Mouse (Mus musculus): ENCODE data around the gene Zfp27.
"Not testable (repeated sequence)": the region's sequence is repeated elsewhere in the genome, so short reads cannot be mapped to it uniquely, and the experiment has no call there.

The Zfp27 gene

GRCm38 (mm10) chr7:29908130-29908950, 2.0 kb upstream of the Zfp27 start, which contains the start of gene Zfp383:
TSS of gene Zfp383 (plus strand) at chr7:29908223.
- CTCF ChIA-PET, result interaction anchor here (0.6 to 1.4 kb wide), 4 partner anchors 10 to 177 kb away, joined by 3 to 4 read pairs (median 4); no protein-coding TSS in a partner anchor
- POLR2A ChIA-PET, result interaction anchor here (0.7 to 5.8 kb wide), 36 partner anchors 8 to 372 kb away, joined by 3 to 76 read pairs (median 4); partner anchors contain the start of genes Zfp568 (in 2 of the 4), Thap8 (in 1 of the 4), Wdr62 (in 1 of the 4) and Zfp420 (in 1 of the 4)

- ChIA-PET POLR2A (interaction anchor here (0.7 to 5.8 kb wide), 19 partner anchors 10 to 669 kb away, joined by 3 to 76 read pairs (median 4); partner anchors contain the start of genes Zfp568 (in 2 of the 4), Gm26920 (in 1 of the 4) and Zfp566 (in 1 of the 4)), CTCF (no interaction called here)
These were observed 834 bp upstream of the Zfp27 start for GRCm38 (mm10) chr7:29907206-29907605.

DNA sequence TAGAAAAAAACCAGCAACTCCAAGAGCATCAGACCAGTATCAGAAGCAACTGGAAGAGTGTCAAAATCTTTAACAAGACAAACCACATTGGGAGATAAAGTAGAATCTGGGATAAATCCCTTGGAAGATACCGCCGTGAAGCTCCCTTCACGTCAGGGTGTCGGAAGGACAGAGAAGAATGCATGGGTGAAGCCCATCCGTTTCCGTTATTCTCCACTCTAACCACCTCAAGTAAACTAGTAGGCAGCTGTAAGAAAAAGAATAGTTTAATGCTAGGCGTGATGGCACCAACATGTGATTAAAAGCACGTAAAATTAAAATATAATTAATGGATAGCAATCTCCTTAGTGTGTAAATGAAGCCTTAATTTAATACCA, 298 bp upstream of the Zfp27 start:
- ChIA-PET POLR2A (interaction anchor here (0.6 to 5.8 kb wide), 31 partner anchors 8 to 669 kb away, joined by 3 to 76 read pairs (median 4); partner anchors contain the start of genes Zfp568 (in 3 of the 4), Gm26920 (in 1 of the 4), Thap8 (in 1 of the 4) and Zfp566 (in 1 of the 4)), CTCF (interaction anchor here in 2 of 4 experiments (0.7 to 1.0 kb wide), 2 partner anchors 47 to 425 kb away, joined by 3 to 9 read pairs; partner anchors contain the start of gene Zfp420 (in 1 of the 2))

- ChIA-PET CTCF (interaction anchor here in 3 of 4 experiments (0.6 to 1.5 kb wide), 3 partner anchors 38 to 55 kb away, joined by 3 to 5 read pairs (median 3); no protein-coding TSS in a partner anchor), POLR2A (interaction anchor here in 3 of 4 experiments (0.9 to 1.6 kb wide), 13 partner anchors 9 to 91 kb away, joined by 3 to 6 read pairs (median 4); partner anchors contain the start of gene Zfp420 (in 1 of the 3))
These were observed 2.3 kb downstream of the Zfp27 start for GRCm38 (mm10) chr7:29904101-29904500.

DNA sequence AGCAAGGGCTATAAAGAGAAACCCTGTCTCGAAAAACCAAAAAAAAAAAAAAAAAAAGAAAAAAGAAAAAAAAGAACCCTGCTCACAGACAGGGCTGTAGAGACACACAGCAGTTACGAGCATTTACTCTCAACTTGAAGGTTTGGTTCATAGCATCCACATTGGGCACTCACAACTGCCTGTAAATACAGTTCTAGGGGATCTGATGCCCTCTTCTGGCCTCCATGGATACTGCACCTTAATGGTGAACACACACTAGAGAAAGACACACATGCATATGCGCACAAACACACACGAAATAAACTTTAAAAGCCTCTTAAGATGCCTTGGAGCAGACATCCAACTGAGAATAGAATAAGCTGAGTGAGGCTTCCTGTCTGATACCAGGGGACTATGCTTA, 8.0 kb downstream of the Zfp27 start:
- POLR2A ChIA-PET, result no interaction called here
- CTCF ChIA-PET, result no interaction called here

DNA sequence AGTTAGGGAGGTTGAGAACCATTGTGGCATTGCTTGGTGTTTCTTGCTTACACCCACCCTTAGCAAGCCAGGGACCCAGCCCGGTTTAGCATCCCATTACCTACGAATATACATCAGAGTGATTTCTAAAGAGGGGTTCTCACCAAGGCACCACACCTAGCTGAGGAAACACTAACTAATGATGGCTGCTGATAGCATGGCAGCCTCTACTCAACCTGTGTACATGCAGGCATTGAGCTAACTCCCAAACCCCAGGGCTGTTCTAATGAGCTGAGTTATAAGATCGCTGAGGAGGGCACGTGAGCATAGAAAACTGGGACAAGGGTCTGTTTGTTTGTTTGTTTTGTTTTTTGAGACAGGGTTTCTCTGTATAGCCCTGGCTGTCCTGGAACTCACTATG, 13.6 kb downstream of the Zfp27 start:
- CTCF ChIA-PET, result no interaction called here
- POLR2A ChIA-PET, result interaction anchor here in 3 of 4 experiments (0.6 to 2.9 kb wide), 6 partner anchors 11 to 249 kb away, joined by 3 to 13 read pairs (median 4); partner anchors contain the start of gene Zfp383 (in 1 of the 3)

- CTCF ChIA-PET, result no interaction called here
These were observed 15.9 kb downstream of the Zfp27 start for GRCm38 (mm10) chr7:29890501-29890900.

DNA sequence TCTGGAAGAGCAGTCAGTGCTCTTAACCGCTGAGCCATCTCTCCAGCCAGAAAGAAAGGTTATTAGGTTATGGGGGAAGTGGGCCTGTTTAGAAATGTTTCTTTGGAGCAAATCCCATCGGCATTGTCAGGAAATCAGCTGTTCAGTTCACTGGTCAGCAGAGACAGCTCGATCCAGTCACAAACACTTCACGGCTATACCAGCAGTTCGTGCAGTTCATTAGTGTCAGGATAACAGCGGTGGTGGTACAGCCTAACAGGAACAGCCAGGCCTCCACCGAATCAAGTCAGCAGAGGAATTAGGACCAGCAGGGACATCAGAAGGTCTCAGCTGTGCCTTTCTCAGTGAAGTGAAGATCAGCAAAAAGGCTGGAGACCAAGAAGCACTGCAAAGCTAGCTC, 25.5 kb downstream of the Zfp27 start:
- POLR2A ChIA-PET, result interaction anchor here (0.6 to 2.7 kb wide), 27 partner anchors 8 to 580 kb away, joined by 3 to 13 read pairs (median 3); partner anchors contain the start of genes Zfp383 (in 2 of the 4), Zfp27 (in 1 of the 4), Zfp568 (in 1 of the 4) and Zfp790 (in 1 of the 4)
- CTCF ChIA-PET, result interaction anchor here in 2 of 4 experiments (0.6 kb wide), 3 partner anchors 16 to 578 kb away, joined by 3 read pairs; no protein-coding TSS in a partner anchor

More at GRCm38 (mm10) chr7:29890501-29890900, 15.9 kb downstream of the Zfp27 start:
- POLR2A ChIA-PET, result interaction anchor here in 1 of 4 experiments (1.2 to 2.0 kb wide), 2 partner anchors 10 to 18 kb away, joined by 3 to 6 read pairs; partner anchors contain the start of gene Zfp383

- POLR2A ChIA-PET, result interaction anchor here in 3 of 4 experiments (0.7 to 2.7 kb wide), 22 partner anchors 9 to 579 kb away, joined by 3 to 13 read pairs (median 3); partner anchors contain the start of genes Zfp383 (in 2 of the 3), Gm26920 (in 1 of the 3), Zfp27 (in 1 of the 3) and Zfp566 (in 1 of the 3)
These were observed 26.3 kb downstream of the Zfp27 start for GRCm38 (mm10) chr7:29880056-29880455.

DNA sequence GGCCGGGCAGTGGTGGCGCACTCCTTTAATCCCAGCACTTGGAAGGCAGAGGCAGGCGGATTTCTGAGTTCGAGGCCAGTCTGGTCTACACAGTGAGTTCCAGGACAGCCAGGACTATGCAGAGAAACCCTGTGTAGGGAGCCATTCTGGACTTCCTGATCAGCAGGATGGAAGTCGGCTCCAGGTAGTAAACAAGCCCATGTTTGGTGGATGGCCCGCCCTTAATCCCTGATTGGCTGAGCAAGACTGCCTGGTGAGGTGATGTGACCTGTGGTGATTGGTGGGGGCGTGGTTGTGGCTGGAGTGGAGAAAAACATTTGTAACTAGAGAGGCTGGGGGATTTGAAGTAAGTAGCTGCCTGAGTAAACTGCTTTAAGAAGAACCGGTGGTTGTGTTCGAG, 28.8 kb downstream of the Zfp27 start:
- POLR2A ChIA-PET, result interaction anchor here in 1 of 4 experiments (1.0 kb wide), 1 partner anchor 218 kb away, joined by 3 read pairs; no protein-coding TSS in a partner anchor
- CTCF ChIA-PET, result not testable (repeated sequence)

More at GRCm38 (mm10) chr7:29880056-29880455, 26.3 kb downstream of the Zfp27 start:
- CTCF ChIA-PET, result no interaction called here

DNA sequence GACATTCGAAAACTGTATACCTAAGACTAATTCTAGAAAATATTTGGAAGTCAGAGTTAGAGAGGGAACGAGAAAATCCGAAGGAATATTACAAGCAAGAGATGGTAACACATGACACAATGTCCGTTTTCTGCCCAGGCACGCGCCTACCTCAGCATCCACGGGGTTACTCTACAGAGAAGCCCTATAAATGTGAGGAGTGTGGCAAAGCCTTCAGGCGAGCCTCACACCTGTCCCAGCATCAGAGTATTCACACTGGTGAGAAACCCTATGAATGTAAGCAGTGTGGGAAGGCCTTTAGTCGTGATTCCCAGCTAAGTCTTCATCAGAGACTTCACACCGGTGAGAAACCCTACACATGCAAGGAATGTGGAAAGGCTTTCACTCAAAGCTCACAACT, 32.1 kb downstream of the Zfp27 start:
- CTCF ChIA-PET, result interaction anchor here in 1 of 4 experiments (1.2 kb wide), 1 partner anchor 85 kb away, joined by 3 read pairs; no protein-coding TSS in a partner anchor
- POLR2A ChIA-PET, result no interaction called here

DNA sequence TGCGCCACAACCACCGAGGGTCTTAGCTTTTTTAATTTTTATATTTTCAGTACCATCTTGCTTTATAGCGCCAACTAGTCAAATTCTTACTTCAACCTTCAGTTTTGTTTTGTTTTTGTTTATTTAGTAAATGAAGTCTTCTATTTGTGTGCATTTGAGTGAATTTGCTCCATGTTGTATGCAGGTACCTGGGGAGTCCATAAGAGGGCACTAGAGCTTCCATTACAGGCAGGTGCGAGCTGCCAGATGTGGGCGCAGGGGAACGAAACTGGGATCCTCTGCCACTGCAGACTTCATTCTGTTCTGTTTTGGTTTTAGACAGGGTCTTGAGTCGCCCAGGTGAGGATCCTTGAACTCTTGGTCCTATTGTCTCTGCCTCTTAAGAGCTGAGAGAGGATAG, 44.7 kb downstream of the Zfp27 start:
- POLR2A ChIA-PET, result interaction anchor here in 2 of 4 experiments (1.0 to 1.6 kb wide), 5 partner anchors 20 to 127 kb away, joined by 3 to 4 read pairs (median 3); partner anchors contain the start of gene Zfp27 (in 1 of the 2)
- CTCF ChIA-PET, result interaction anchor here in 3 of 4 experiments (0.6 to 1.2 kb wide), 6 partner anchors 25 to 310 kb away, joined by 3 to 5 read pairs (median 4); no protein-coding TSS in a partner anchor

GRCm38 (mm10) chr7:29859532-29860517, 46.5 kb downstream of the Zfp27 start, which contains the start of gene Zfp420:
TSS of gene Zfp420 (plus strand) at chr7:29859979.
- CTCF ChIA-PET, result interaction anchor here in 2 of 4 experiments (0.5 to 1.0 kb wide), 6 partner anchors 41 to 461 kb away, joined by 3 to 4 read pairs (median 3); partner anchors contain the start of genes E130208F15Rik (in 1 of the 2) and Zfp27 (in 1 of the 2)
- POLR2A ChIA-PET, result interaction anchor here in 3 of 4 experiments (0.5 to 1.0 kb wide), 13 partner anchors 8 to 339 kb away, joined by 3 to 4 read pairs (median 3); partner anchors contain the start of genes Capns1 (in 1 of the 3) and Zfp383 (in 1 of the 3)

- CTCF ChIA-PET, result no interaction called here
- POLR2A ChIA-PET, result no interaction called here
These were observed 53.0 kb downstream of the Zfp27 start, which contains the start of gene Zfp940 for GRCm38 (mm10) chr7:29853219-29853842. TSS of gene Zfp940 (minus strand) at chr7:29853669.

DNA sequence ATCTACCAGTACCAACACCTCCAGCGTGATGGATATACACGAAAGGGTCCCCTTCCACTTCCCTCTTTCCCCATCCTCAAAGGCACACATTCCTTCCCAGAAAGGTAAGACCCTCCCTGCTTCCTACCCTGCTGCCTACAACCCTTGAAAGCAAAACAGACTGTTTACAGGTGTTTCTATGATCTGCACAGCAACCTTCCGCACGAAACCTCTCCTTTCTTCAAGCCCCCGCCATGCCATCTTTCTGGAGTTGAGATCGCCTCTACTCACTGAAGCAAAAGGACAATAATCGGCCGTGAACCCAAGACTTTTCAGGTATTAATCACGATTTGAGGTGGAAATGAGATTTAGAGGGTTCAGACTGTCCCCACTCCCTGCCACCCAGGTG, 53.5 kb downstream of the Zfp27 start:
- ChIA-PET CTCF (no interaction called here), POLR2A (no interaction called here)

- ChIA-PET POLR2A (interaction anchor here in 2 of 4 experiments (0.6 to 1.0 kb wide), 2 partner anchors 14 to 487 kb away, joined by 3 read pairs; no protein-coding TSS in a partner anchor), CTCF (no interaction called here)
These were observed 61.8 kb downstream of the Zfp27 start for GRCm38 (mm10) chr7:29844616-29845015.
